Mouse (Mus musculus) lung, embryonic 16.5 days (tissue): Measurements from ENCODE around the gene Cers6. TPM values are rescaled to one million over a fixed set of nuclear protein-coding genes. Genes with fewer than 3 reads are reported as not detected.

ENCODE experiments used
- ATAC-seq: fragments of 200-750 bp; cut with Nextera tagmentation; 2 replicates; pipeline ENCODE4 v1.8.0; 2017; ENCODE audit warnings: low read depth, mild to moderate bottlenecking, moderate library complexity
- H3K27ac ChIP-seq: fragments of 300-500 bp; sonication (generic); 2 replicates; pipeline ENCODE4 v1.5.1; 2014; ENCODE audit warnings: mild to moderate bottlenecking, control low read depth, low read length
- H3K27me3 ChIP-seq: fragments of 300-500 bp; sonication (generic); 2 replicates; pipeline ENCODE4 v1.6.1; 2014; ENCODE audit warnings: low read depth, low read length, mixed read lengths; ENCODE audit not compliant: control insufficient read depth, insufficient read depth
- H3K36me3 ChIP-seq: fragments of 300-500 bp; sonication (generic); 2 replicates; pipeline ENCODE4 v1.6.1; 2014; ENCODE audit warnings: low read length; ENCODE audit not compliant: control insufficient read depth, insufficient read depth
- H3K4me1 ChIP-seq: fragments of 300-500 bp; sonication (generic); replicated peaks from 2 replicates; pipeline ENCODE4 v1.6.1; 2014; ENCODE audit warnings: low read length, mixed read lengths; ENCODE audit not compliant: control insufficient read depth, insufficient read depth
- H3K4me2 ChIP-seq: fragments of 300-500 bp; sonication (generic); 2 replicates; pipeline ENCODE4 v1.6.1; 2014; ENCODE audit warnings: low read depth, low read length, control low read depth
- H3K4me3 ChIP-seq: fragments of 300-500 bp; sonication (generic); 2 replicates; pipeline ENCODE4 v1.5.1; 2014; ENCODE audit warnings: mild to moderate bottlenecking, low read length, control low read depth
- H3K9ac ChIP-seq: fragments of 300-500 bp; sonication (generic); 2 replicates; pipeline ENCODE4 v1.6.1; 2014; ENCODE audit warnings: low read length, control low read depth
- H3K9me3 ChIP-seq: fragments of 300-500 bp; sonication (generic); 2 replicates; pipeline ENCODE4 v1.6.1; 2016; ENCODE audit warnings: low read length; ENCODE audit not compliant: control insufficient read depth
- WGBS: fragments of 180-500 bp; shearing (Covaris S2); extraction: QIAGEN DNeasy Blood & Tissue Kit; methylation state at CpG from one replicate; pipeline ENCODE4 v1.1.7; 2014; 5-methylcytosine and 5-hydroxymethylcytosine counted together
- polyA plus RNA-seq: library from polyadenylated mRNA; unstranded; fragments of >200 nt; fragmentation: Nextera tagmentation; extraction: Ambion mirVana; gene quantifications from 2 replicates; pipeline ENCODE4 v1.2.1, GENCODE M21; 2015

The Cers6 gene
- polyA plus RNA-seq, 1 experiment from 2014 or later = 19.7 TPM

DNA sequence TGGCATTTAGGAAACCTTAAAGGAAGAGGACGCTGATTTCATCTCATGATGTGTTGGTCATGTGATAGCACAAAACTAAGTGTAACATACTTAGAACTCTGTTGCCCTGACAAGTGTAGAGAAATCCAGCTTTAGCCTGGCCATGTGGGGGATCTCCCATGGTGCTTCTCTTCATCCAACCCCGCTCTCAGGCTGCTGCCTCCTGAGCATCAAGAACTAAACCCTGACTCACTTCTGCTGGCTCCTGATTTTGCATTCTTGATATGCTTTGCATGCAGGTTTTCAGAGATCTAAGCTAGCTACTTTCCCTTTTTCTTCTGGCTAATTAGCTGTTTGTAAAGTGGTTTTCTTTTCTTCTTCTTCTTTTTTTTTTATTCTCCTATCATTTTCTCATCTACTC, 163.6 kb downstream of the Cers6 start:
- Histone ChIP-seq H3K4me1 (peaks cover 4% of the 10 kb centered on the region), H3K9ac (no peak overlapping the region), H3K4me3 (no peak overlapping the region), H3K36me3 (peaks cover 2% of the 10 kb centered on the region; the same call in 1 of the 2 replicates), H3K27me3 (no peaks in the 10 kb centered on the region), H3K27ac (no peak overlapping the region), H3K4me2 (no peak overlapping the region), H3K9me3 (no peaks in the 10 kb centered on the region)
- WGBS = 80% methylated on average over 2 of the region's 2 CpGs
- no peak for ATAC-seq

- H3K4me1 ChIP-seq = no peaks in the 10 kb centered on the region
- no peak overlapping the region for H3K4me3 ChIP-seq
- 12% methylated on average over 2 of the region's 2 CpGs for WGBS
- H3K27me3 ChIP-seq = no peaks in the 10 kb centered on the region
- H3K27ac ChIP-seq = no peak overlapping the region
- H3K4me2 ChIP-seq = no peak overlapping the region
- H3K9me3 ChIP-seq = no peaks in the 10 kb centered on the region
- H3K36me3 ChIP-seq = peaks cover 2% of the 10 kb centered on the region; the same call in 1 of the 2 replicates
- no peak overlapping the region for H3K9ac ChIP-seq
- no peak for ATAC-seq
These were observed 171.3 kb downstream of the Cers6 start for GRCm38 (mm10) chr2:69032562-69032961.

DNA sequence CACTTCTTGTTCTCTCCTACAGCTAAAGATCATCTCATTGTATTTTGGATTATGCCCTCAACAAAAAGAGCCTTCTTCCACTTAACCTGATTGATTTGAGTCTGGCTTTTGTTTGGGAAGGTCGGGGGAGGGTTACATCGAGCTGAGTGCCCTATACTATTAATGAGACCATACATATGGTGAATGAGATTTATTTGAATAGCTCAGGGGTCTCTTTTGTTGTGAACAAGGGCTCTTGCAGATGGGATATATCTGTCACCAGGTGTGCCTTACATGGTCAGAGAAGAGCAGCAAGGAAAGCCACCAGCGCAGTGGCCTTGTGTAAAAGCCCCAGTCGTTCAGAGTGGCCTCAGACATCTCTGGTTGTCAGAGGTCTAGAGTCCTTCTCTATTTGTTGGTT, 174.2 kb downstream of the Cers6 start:
- Histone ChIP-seq H3K4me2 (no peak overlapping the region), H3K27me3 (no peaks in the 10 kb centered on the region), H3K9me3 (no peaks in the 10 kb centered on the region), H3K4me3 (no peak overlapping the region), H3K36me3 (no peaks in the 10 kb centered on the region), H3K27ac (no peak overlapping the region), H3K9ac (no peak overlapping the region), H3K4me1 (no peaks in the 10 kb centered on the region)
- no peak for ATAC-seq
- WGBS = 40% methylated on average over 4 of the region's 4 CpGs

DNA sequence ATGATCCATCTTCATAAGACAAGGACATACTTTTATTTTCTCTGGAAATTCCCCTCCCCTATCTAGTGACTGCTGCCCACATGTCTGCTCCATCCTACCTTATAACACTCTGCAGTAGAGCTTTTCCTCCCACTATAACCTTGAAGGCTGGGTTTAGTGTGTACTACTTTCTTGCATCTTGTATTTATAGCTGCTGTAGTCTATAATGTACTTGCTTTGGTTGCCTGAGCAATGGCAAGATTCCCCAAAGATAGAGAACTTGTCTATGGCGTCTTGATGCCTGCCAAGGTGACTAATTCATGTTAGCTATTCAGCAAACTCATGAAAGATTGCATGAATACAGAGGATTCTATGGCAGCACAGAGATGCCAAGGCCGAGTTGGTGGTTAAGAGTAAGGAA, 176.1 kb downstream of the Cers6 start:
- no peak overlapping the region for H3K4me2 ChIP-seq
- no peaks in the 10 kb centered on the region for H3K36me3 ChIP-seq
- no peaks in the 10 kb centered on the region for H3K4me1 ChIP-seq
- no peak overlapping the region for H3K4me3 ChIP-seq
- H3K9ac ChIP-seq = no peak overlapping the region
- no peaks in the 10 kb centered on the region for H3K27me3 ChIP-seq
- 68% methylated on average over 2 of the region's 2 CpGs for WGBS
- H3K27ac ChIP-seq = no peak overlapping the region
- H3K9me3 ChIP-seq = no peaks in the 10 kb centered on the region
- ATAC-seq = no peak

GRCm38 (mm10) chr2:69042327-69043106, 181.3 kb downstream of the Cers6 start:
- ATAC-seq = no peak
- Histone ChIP-seq H3K9ac (no peak overlapping the region), H3K4me2 (no peak overlapping the region), H3K9me3 (no peaks in the 10 kb centered on the region), H3K4me3 (no peak overlapping the region), H3K27me3 (no peaks in the 10 kb centered on the region), H3K4me1 (no peaks in the 10 kb centered on the region), H3K36me3 (no peaks in the 10 kb centered on the region), H3K27ac (no peak overlapping the region)
- 62% methylated on average over 6 of the region's 6 CpGs for WGBS

DNA sequence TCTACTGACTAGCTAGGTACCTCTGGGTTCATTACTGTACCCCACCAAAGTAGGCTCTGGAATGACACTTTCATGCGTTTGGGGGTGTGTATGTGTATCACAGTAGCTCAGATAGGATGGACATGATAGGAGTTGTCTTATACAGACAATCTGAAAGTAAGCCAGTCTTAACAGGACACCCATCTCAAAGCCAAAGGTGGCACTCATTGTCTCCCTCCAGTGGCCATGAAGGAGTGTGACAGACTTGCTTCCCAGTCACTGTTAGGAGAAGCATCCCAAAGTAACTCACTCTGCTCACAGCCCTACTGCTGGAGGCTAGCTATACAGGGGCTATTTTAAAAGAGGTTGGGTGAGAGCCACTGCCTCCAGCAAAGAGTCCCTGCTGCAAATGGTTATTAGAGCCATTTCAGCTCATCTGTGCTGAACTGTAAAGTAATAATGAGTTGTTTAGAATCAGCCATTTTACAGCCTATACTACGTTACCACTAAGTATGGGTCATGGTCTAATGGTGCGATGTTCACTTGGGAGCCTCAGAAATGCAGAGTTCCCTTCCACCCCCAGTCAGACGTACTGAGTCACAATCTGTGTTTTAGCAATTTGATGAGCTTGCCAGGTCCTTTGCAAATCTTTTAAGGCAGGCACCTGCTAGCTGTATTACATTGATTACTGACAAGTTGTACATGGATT, 182.3 kb downstream of the Cers6 start:
- Histone ChIP-seq H3K4me3 (no peak overlapping the region), H3K27ac (no peak overlapping the region), H3K9me3 (no peaks in the 10 kb centered on the region), H3K27me3 (no peaks in the 10 kb centered on the region), H3K4me2 (no peak overlapping the region), H3K36me3 (no peaks in the 10 kb centered on the region), H3K4me1 (no peaks in the 10 kb centered on the region), H3K9ac (no peak overlapping the region)
- 81% methylated on average over 4 of the region's 4 CpGs for WGBS
- ATAC-seq = peak; percentile 34

DNA sequence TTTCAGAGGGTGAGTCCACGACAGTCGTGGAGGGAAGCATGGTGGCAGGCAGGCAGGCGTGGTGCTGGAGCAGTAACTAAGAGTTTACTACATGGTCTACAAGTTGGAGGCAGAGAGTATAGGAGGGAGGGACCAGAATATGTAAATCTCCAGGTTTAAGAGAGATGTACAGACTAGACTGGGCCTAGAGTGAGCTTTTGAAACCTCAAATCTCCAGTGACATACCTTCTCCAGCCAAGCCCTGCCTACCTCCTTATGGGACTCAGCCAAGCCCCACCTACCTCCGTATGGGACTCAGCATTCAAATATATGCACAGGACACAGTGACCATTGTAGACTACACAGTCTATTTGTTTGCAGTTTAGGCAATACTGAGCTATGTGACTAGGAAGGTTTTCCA, 184.7 kb downstream of the Cers6 start:
- H3K36me3 ChIP-seq = no peaks in the 10 kb centered on the region
- peaks cover 3% of the 10 kb centered on the region; the same call in 1 of the 2 replicates for H3K4me1 ChIP-seq
- H3K4me2 ChIP-seq = no peak overlapping the region
- H3K9me3 ChIP-seq = no peaks in the 10 kb centered on the region
- H3K4me3 ChIP-seq = no peak overlapping the region
- WGBS = 73% methylated on average over 4 of the region's 4 CpGs
- H3K27ac ChIP-seq = no peak overlapping the region
- no peak for ATAC-seq
- H3K9ac ChIP-seq = no peak overlapping the region
- H3K27me3 ChIP-seq = no peaks in the 10 kb centered on the region

DNA sequence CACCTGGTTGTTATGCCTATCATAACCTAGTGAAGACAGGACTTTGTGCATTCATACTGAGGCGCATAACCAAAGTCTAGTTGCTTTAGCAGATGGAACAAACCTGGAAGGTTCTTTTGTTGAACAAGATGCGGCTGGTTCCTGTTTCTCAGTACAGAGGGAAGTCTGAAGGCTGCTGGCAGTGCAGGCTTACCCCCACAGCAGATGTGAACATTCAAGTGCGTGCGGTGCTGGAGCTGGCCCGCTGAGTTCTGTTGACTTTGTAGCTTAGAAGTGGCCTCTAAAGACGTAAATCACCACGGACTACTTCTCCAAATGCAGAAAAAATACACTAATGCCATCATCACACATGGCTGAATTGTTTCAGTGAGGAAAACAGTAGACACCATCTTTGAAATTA, 186.1 kb downstream of the Cers6 start:
- no peaks in the 10 kb centered on the region for H3K27me3 ChIP-seq
- H3K4me1 ChIP-seq = peaks cover 3% of the 10 kb centered on the region; the same call in 1 of the 2 replicates
- no peaks in the 10 kb centered on the region for H3K36me3 ChIP-seq
- H3K9ac ChIP-seq = no peak overlapping the region
- no peak overlapping the region for H3K4me2 ChIP-seq
- H3K27ac ChIP-seq = no peak overlapping the region
- ATAC-seq = no peak
- H3K9me3 ChIP-seq = no peaks in the 10 kb centered on the region
- WGBS = 64% methylated on average over 7 of the region's 7 CpGs
- H3K4me3 ChIP-seq = no peak overlapping the region

DNA sequence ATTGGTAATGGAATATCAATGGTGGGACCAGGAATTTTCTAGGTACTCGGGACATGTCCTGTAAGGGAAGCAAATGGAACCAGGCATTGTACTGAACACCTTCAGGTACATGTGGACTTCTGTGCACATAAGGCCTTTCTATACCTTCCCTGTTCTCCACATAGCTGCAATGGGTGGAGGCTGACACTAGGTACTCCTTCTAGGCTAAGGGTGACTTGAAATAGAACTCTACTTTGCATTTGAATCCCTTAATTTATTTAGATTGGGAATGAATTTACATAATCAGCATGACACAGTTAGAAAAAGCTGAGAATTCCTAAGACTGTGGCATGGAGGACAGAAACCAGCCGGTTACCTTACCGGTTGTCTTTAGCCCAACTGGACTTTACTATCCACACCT, 186.6 kb downstream of the Cers6 start:
- no peak overlapping the region for H3K4me3 ChIP-seq
- no peak for ATAC-seq
- H3K9ac ChIP-seq = no peak overlapping the region
- no peaks in the 10 kb centered on the region for H3K27me3 ChIP-seq
- no peak overlapping the region for H3K4me2 ChIP-seq
- 88% methylated on average over 3 of the region's 3 CpGs for WGBS
- H3K9me3 ChIP-seq = no peaks in the 10 kb centered on the region
- no peak overlapping the region for H3K27ac ChIP-seq
- no peaks in the 10 kb centered on the region for H3K36me3 ChIP-seq
- H3K4me1 ChIP-seq = peaks cover 3% of the 10 kb centered on the region; the same call in 1 of the 2 replicates
